Mouse (Mus musculus) CD4-positive, CD25-positive, alpha-beta regulatory T cell (primary cell): ENCODE measurements around the gene Sumo2. TPM values are rescaled to one million over a fixed set of nuclear protein-coding genes. Genes with fewer than 3 reads are reported as not detected.

Experiments used
- polyA plus RNA-seq: library from polyadenylated mRNA; unstranded; fragments of 100-300 nt; shearing (Covaris generic); gene quantifications from one replicate; pipeline ENCODE4 v1.2.1, GENCODE M21; 2017

Gene Sumo2
- polyA plus RNA-seq: 758 TPM

DNA sequence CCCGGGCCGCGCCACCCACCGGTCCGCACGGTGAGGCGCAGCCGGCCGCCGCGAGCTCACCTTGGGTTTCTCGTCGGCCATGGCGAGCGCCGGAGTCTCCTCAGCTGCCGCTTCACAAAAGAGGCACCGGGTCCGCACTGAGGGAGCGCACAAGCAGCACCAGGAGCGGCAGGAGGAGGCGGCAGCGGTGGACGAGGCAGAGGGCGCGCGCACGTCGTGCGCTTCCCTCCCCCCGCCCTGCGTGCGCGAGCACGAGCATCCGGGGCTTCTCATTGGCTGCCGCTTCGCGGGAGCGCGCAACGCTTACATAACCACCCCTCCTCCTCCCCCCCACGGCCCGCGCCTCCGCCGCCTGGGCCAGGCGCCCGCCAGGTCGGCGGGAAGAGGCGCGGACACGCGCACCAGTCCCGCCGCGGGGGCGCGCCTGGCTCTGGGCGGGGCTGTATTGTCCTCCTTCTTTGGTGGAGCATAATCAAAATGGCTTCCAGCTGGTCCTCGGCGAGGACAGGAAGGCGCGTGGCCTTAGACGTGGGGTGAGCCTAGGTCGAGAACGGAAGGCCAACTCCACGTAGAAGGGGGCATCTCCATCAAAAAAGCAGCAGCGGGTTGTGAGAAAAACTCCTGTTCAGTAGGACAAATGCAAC lies at the start of gene Sumo2:
TSS of gene Sumo2 (minus strand) at position 239 of the 644 bp plus-strand sequence.

DNA sequence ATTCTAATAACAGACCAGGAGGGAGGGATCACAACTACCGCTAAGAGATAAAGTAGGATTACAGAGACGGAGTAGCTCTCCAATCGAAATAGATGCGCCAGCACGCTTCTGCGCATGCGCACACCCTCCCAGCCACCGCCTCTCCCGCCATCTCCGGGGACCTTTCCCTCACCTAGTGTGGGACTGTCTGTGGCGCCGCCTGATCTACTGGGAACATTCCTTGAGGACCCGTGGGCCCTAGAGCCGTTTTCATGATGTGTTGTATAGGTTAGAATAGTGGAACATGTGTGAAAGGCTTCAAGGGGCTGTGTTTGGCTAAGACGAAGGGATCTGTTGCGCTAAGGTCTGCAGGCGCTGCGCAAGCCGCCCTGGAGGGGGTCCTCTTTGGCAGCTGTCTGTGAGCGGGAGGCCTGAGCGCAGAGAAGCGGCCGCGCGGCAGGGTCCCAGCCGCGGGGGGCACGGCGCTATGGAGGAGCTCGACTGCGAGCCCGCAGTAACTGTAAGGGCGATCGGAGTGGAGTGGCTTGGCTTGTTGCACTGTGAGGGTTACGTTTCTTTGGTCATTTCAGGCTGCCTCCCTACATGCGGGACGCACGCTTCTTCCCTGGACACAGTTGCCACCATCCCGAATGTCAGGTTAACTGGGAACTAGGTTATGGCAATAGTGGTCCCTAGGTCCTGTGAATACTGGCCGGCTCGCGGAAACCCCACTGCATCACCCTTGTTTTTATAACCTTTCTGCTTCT lies 28.2 kb upstream of the Sumo2 start, which contains the start of gene Nup85:
TSS of gene Nup85 (plus strand) at position 371 of the 746 bp plus-strand sequence.

DNA sequence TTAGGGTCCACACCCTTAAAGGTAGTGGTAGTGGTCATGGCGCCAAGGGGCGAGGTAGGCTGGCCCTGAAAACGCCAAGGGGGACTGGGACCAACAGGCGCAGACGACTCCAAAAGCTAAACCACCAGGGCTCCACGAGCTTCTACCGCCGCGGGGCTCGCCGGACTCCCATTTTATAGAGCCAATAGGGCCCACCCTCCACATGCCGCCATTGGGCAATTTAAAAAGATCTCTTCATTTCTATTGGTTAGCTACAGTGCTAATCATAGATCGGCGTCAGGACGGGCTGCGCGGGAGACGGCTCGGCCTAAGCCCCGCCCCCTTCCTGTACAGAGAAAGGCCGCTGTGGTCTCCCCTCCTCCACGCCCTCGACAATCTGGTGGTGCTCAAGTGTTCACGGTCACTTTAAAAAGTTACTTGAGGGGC lies 21.8 kb downstream of the Sumo2 start, which contains the start of gene Jpt1:
TSS of gene Jpt1 (minus strand) at position 150 of the 426 bp plus-strand sequence.

DNA sequence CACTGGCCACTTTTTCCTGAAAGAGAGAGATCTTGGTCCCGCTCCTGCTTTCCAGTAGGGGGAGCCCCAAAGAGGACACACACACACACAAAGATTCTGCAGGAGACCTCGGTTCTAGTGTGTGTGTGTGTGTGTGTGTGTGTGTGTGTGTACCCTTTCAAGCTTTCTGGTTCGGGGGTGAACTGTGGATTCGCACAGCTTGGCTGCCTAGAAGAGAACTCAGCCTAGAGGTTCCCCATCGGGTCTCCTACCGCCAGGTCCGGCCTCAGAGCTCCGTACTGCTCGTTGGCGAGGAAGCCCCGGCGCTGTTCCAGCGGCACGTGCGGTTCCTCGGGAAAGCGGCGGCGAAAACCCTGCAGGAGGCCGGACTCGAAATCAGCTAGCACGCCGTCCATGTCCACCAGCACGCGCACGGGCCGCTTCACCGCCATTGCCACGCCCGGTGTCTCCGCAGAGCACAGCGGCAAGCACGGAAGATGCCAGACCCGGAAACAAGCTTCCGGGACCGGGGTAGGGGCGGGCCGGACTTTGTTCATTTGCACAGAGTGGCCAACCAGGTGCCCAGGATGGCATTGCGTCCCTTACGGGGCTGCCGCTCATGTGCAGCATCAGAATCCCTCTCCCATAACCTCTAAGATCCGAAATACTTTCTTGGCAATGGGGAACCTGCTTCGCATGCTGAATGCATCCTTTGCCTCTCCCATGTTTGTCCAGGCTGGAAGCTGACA lies 44.6 kb downstream of the Sumo2 start, which contains the start of gene Nt5c:
TSS of gene Nt5c (minus strand) at position 507 of the 728 bp plus-strand sequence.

DNA sequence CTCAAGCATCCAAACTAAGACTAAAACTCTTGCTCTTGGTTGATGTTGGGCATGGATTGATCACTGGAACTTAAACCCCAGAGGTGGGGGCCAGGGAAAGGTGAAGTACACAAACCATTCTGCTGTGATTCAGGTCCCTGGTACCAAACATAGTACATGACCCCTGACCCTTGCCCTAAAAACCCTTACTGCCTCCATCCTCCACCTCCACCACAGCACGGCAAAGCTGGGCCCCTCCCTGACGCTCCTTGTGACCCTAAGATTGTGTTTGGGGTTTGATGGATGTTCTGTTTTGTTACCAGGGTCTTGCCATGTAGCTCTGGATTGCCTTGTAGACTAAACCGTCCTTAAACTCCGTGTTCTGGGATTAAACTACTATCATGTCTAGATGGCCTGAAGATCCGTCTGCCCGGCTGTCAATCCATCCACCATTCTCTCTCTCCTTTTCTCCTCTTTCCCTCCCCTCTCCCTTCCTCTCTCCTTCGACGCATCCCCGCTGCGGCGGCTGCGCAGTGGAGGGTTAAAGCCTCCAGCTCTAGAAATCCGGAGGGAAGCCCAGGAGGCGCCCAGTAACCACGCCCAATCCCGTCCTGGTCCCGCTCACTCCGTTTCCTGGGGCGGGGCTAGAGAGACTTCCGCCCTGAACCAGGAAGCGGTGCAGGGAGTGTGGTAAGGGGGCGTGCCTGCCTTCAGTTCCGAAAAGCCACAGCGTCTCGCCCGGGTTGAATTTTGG lies 60.9 kb downstream of the Sumo2 start, which contains the start of gene Armc7:
TSS of gene Armc7 (plus strand) at position 643 of the 733 bp plus-strand sequence.

Other genes starting within 250 kb of the Sumo2 start
- 0.96 TPM for gene Fads6, start 238.6 kb downstream of the Sumo2 start, polyA plus RNA-seq
- gene Otop2, start 229.1 kb downstream of the Sumo2 start, polyA plus RNA-seq: not detected
- gene Ush1g, start 214.2 kb downstream of the Sumo2 start, polyA plus RNA-seq: not detected
- not detected for gene Otop3, start 201.5 kb downstream of the Sumo2 start, polyA plus RNA-seq
- 7.6 TPM for gene Hid1, start 168.5 kb downstream of the Sumo2 start, polyA plus RNA-seq
- gene Cdr2l, start 154.4 kb downstream of the Sumo2 start, polyA plus RNA-seq: 0.12 TPM
- 153 TPM for gene Mrpl58, start 132.5 kb downstream of the Sumo2 start, polyA plus RNA-seq
- gene Atp5h, start 116.3 kb downstream of the Sumo2 start, polyA plus RNA-seq: 651 TPM
- gene Kctd2, start 116.1 kb downstream of the Sumo2 start, polyA plus RNA-seq: 81.2 TPM
- not detected for gene Trim80, start 95.7 kb downstream of the Sumo2 start, polyA plus RNA-seq
- gene Slc16a5, start 73.8 kb downstream of the Sumo2 start, polyA plus RNA-seq: 11.8 TPM
- gene Armc7, start 60.6 kb downstream of the Sumo2 start, polyA plus RNA-seq: 98.4 TPM
- 365 TPM for gene Nt5c, start 44.4 kb downstream of the Sumo2 start, polyA plus RNA-seq
- 576 TPM for gene Jpt1, start 21.9 kb downstream of the Sumo2 start, polyA plus RNA-seq
- gene Nup85, start 28.2 kb upstream of the Sumo2 start, polyA plus RNA-seq: 90.4 TPM
- gene Mrps7, start 67.6 kb upstream of the Sumo2 start, polyA plus RNA-seq: 63.3 TPM
- gene Gga3, start 67.8 kb upstream of the Sumo2 start, polyA plus RNA-seq: 57.3 TPM
- gene Mif4gd, start 76.7 kb upstream of the Sumo2 start, polyA plus RNA-seq: 174 TPM
- gene Slc25a19, start 92.0 kb upstream of the Sumo2 start, polyA plus RNA-seq: 63.2 TPM
- gene Grb2, start 172.3 kb upstream of the Sumo2 start, polyA plus RNA-seq: 198 TPM
- gene Tmem94, start 229.2 kb upstream of the Sumo2 start, polyA plus RNA-seq: 26.2 TPM